Mouse (Mus musculus) c-Kit-positive CD71-negative TER-119-negative erythroid progenitor cells, embryonic 14.5 days (primary cell): ENCODE data around the gene Pycr2.
"Not testable (repeated sequence)": the region's sequence is repeated elsewhere in the genome, so short reads cannot be mapped to it uniquely, and the experiment has no call there.

ENCODE experiments used
- DNase-seq: peaks from one replicate; pipeline ENCODE4 v3.0.0-alpha.2; 2013; ENCODE audit warnings: low read depth

Pycr2 gene

DNA sequence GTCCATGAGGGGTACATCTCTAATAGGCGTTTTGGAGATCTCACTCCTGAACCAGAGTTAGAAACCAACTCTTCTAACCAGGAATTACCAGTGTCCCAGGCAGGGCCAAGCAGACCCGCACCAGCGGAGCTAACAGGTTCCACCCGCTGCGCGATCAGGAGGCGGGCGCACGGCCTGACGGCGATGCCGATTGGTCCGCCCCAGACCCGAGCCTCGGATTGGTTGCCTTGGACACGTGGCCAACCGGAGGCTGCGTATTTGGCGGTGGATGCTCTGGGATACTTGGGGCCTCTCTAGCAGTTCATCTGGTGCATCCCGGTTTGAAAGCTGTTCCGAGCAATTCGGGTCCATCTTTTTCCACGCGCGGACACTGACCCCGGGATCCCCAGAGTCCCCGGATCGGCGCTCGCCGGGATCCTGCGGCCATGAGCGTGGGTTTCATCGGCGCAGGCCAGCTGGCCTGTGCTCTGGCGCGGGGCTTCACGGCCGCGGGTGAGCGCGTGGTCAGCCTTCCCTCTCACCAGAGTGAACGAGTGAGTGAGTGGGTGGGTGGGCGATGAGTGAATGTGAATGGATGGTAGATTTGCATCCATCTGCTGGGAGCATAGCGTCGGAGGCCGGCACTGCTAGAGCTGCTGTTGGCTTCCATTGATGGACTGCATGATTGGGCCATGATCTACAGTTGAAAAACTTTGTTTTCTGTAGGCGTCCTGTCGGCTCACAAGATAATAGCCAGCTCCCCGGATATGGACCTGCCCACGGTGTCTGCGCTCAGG, at the start of gene Pycr2:
Gene Pycr2 (plus strand): TSS at position 255 of the 776 bp plus-strand sequence.
- DNase-seq, result peak; percentile 84

DNA sequence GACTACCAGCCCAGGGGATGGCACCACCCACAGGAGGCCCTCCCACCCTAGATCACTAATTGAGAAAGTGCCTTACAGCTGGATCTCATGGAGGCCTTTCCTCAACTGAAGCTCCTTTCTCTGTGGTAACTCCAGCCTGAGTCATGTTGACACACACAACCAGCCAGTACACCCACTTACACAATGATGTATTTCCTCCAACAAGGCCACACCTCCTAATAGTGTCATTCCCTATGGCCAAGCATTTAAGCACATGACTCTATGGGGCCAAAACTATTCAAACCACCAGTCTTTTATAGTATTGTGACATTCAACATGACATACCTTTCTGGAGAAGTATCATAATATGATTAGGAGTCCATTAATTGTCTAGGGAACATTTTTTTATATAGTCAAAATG, 45.3 kb upstream of the Pycr2 start:
- no peak for DNase-seq

GRCm38 (mm10) chr1:180860030-180860429, 44.1 kb upstream of the Pycr2 start:
- no peak for DNase-seq

- DNase-seq, result peak; percentile 45
These were observed 40.5 kb upstream of the Pycr2 start for GRCm38 (mm10) chr1:180863606-180864005.

DNA sequence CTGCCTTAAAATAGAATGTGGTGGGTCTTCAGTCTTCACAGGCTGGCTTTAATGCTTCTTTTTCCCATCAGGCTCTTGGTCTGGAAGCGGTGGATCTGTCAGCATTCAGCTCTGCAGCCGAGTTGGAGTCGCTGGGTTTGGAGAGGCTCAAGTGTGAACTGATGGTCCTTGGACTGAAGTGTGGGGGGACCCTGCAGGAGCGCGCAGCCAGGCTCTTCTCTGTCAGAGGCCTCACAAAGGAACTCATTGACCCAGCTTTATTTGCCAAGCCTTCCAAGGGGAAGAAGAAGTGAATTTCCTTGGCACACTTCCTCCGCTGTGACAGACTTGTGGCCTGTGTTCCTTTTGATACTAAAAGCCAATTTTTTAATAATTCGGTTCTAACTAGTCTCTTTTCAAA, 38.1 kb upstream of the Pycr2 start:
- no peak for DNase-seq

GRCm38 (mm10) chr1:180870122-180870650, 33.9 kb upstream of the Pycr2 start:
- DNase-seq, result no peak

- peak; percentile 84 for DNase-seq
These were observed 30.1 kb upstream of the Pycr2 start for GRCm38 (mm10) chr1:180873861-180874484.

DNA sequence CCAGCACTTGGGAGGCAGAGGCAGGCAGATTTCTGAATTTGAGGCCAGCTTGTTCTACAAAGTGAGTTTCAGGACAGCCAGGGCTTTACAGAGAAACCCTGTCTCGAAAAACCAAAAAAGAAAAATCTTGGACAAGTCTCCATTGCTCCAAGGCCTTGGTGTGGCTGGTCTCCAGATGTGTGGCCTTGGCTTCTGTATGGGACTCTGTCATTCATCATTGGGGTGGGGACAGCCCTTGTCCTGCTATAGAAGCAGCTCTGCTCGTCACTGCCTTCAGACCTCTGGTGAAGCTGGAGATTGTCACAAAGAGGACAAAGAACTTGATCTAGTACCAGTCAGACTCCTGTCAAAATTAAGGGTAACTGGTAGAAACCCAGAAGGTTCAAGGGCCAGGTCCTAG, 29.5 kb upstream of the Pycr2 start:
- no peak for DNase-seq

GRCm38 (mm10) chr1:180875126-180875525, 29.0 kb upstream of the Pycr2 start:
- no peak for DNase-seq

DNA sequence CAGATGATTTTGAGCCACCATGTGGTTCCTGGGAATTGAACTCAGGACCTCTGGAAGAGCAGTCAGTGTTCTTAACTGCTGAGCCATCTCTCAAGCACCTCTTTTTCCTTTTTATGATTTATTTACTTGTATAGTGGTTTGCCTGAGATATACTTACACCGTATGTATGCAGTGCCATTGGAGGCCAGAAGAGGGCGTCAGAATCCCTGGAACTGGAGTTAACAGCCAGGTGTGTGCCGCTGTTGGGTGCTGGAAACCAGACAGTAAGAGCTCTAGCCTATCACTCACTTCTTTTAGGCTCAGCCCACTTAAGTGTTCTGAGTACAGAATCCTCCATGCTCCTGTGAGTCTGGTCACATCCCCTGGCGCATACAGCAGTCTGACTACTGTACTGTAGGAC, 26.6 kb upstream of the Pycr2 start:
- DNase-seq, result no peak

DNA sequence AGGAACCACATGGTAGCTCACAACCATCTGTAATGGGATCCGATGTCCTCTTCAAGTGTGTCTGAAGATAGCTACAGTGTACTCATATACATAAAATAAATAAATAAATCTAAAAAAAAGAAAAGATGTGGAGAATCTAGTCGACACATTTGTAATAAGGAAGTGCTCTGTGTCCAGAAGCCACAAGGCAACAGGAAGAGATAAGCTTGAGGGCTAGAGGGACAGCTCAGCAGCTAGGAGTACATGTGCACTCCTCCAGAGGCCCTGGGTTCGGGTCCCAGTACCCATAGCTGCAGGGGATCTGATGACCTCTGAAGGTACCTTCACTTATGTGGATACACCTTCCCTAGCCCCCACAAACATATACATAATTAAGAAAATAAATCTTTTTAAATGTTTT, 22.3 kb upstream of the Pycr2 start:
- DNase-seq, result no peak

DNA sequence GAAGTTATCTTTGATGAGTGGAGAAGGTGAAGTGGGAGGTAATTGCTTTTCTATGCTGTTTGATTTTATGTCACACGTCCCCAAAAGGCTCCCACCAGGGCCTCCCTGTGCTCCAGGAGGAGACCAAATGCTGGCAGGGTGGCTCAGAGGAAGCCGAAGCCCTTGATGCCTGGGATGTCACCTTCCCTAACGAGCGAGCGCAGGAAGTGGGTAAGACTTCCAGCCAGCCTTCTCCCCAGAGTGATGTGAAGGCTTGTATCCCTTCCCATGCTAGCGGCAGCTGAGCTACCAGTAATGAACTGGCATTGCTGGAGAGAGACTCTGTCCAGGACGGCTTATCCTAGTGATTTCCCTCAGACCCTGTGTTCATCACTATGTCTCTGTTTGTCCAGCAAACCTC, 20.4 kb upstream of the Pycr2 start:
- no peak for DNase-seq

- DNase-seq, result no peak
These were observed 19.6 kb upstream of the Pycr2 start for GRCm38 (mm10) chr1:180884484-180884883.

- peak; percentile 48 for DNase-seq
These were observed 15.5 kb upstream of the Pycr2 start for GRCm38 (mm10) chr1:180888556-180889042.

GRCm38 (mm10) chr1:180889172-180889571, 14.9 kb upstream of the Pycr2 start:
- DNase-seq, result no peak

GRCm38 (mm10) chr1:180889841-180890240, 14.3 kb upstream of the Pycr2 start:
- DNase-seq, result no peak

DNA sequence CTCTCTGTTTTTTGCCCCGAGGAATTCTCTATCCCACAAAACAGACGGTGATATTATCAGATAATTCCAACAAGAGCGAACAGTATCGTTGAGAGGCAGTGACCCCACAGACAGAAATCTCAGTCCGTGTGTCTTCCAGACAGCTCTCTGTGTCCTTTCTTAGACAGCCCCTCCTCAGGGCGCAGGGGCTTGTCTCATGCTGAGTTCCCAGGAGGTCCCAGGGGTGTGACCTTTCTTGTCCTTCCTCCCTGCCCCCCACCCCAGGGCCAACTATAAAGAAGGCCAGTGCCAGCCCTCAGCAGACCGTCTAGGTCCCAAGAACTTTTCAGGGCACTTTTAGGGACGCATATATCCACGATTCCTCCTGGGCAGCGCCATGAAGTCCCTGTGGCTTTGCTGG, 11.3 kb upstream of the Pycr2 start, which contains the start of gene Lefty2:
Gene Lefty2 (plus strand): TSS at position 301 of the 400 bp plus-strand sequence.
- DNase-seq, result no peak

DNA sequence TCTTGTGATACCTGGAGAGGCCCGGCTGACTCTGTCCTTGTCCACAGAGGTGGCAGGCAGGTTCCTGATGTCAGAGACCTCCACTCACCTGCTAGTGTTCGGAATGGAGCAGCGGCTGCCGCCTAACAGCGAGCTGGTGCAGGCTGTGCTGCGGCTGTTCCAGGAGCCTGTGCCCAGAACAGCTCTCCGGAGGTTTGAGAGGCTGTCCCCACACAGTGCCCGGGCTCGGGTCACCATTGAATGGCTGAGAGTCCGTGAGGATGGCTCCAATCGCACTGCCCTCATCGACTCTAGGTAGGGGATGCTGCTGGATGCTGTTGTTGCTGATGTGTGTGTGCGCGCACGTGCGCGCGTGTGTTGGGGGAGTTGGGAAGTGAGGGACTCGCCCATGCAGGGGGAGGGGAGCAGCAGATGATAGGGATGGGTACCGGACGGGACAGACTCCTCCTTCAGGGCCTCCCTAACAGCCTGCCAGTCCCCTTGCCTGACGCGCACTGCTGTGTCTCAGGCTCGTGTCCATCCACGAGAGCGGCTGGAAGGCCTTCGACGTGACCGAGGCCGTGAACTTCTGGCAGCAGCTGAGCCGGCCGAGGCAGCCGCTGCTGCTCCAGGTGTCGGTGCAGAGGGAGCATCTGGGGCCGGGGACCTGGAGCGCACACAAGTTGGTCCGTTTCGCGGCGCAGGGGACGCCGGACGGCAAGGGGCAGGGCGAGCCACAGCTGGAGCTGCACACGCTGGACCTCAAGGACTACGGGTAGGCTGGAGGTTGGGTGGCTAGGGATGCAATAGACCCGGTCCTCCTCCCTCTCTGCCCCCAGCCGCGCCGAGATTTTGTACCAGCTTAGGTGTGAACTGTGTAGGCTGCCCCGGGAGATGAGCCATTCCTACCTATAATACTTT, 9.8 kb upstream of the Pycr2 start:
- not testable (repeated sequence) for DNase-seq

- peak; percentile 50 for DNase-seq
These were observed 3.0 kb upstream of the Pycr2 start for GRCm38 (mm10) chr1:180901107-180901506.

- DNase-seq, result peak; percentile 62
These were observed 1.2 kb upstream of the Pycr2 start for GRCm38 (mm10) chr1:180902915-180903314.

DNA sequence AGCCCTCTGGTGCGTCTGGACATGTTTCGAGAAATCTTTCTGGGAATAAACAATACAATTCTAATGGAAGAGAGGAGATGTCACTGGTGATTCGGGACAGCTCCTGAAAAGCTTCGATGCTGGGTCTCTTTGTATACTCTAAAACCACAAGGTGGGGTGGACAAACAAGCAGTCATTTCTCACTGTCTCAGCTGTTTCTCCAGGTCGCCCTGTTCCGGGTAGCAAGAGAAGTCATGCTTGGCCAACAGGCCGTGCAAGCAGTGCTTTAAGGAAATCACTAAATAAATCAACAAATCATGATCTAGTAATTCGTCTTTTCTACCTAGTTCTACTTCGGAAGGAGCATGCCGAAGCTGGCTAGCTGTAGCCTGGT, 441 bp upstream of the Pycr2 start:
- DNase-seq, result no peak

DNA sequence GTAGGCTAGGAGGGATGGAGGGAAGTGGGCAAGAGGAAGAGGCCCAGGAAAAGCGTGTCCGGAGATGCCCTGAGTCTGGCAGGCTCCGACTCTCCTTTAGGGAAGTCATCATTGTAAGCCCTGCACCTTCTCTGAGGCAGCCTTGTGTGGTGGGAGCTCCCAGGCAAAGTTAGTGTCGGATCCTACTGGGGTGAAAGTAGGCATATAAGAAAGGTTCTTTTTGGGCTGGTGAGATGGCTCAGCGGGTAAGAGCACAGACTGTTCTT, 655 bp downstream of the Pycr2 start:
- no peak for DNase-seq
